Mouse (Mus musculus) kidney, adult 2 months (tissue): ENCODE results near the gene Lhfpl3. TPM values are rescaled to one million over a fixed set of nuclear protein-coding genes. Genes with fewer than 3 reads are reported as not detected.

Experiments used
- DNase-seq: peaks from one replicate; pipeline ENCODE4 v3.0.0; 2021
- H3K27ac ChIP-seq: fragments of 200-500 bp; 2 replicates; pipeline ENCODE4 v1.5.1; 2012; ENCODE audit warnings: low read depth, low read length, control low read depth, inconsistent platforms; ENCODE audit not compliant: insufficient read depth
- H3K27me3 ChIP-seq: fragments of 200-500 bp; replicated peaks from 2 replicates; pipeline ENCODE4 v1.6.1; 2012; ENCODE audit warnings: mild to moderate bottlenecking, moderate library complexity, low read length, inconsistent platforms; ENCODE audit not compliant: control insufficient read depth, insufficient read depth
- H3K36me3 ChIP-seq: fragments of 200-500 bp; 2 replicates; pipeline ENCODE4 v1.6.1; 2012; ENCODE audit warnings: mild to moderate bottlenecking, moderate library complexity, low read length, inconsistent platforms; ENCODE audit not compliant: control insufficient read depth, insufficient read depth
- H3K4me1 ChIP-seq: fragments of 200-500 bp; 2 replicates; pipeline ENCODE4 v1.6.1; 2011; ENCODE audit warnings: low read length; ENCODE audit not compliant: control insufficient read depth, insufficient read depth
- H3K4me3 ChIP-seq: fragments of 200-500 bp; 2 replicates; pipeline ENCODE4 v1.5.1; 2011; ENCODE audit warnings: mild to moderate bottlenecking, low read depth, low read length, control low read depth; ENCODE audit not compliant: insufficient read depth
- CTCF ChIP-seq: fragments of 200-500 bp; conservative IDR thresholded peaks from 2 replicates; pipeline ENCODE4 v1.5.1; 2011; ENCODE audit warnings: low read depth, mild to moderate bottlenecking, control low read depth, low read length, moderate library complexity, mixed read lengths; ENCODE audit not compliant: insufficient read depth, insufficient read length
- POLR2A ChIP-seq: fragments of 200-500 bp; IDR thresholded peaks from one replicate; pipeline ENCODE4 v1.6.1; 2011; ENCODE audit warnings: low read depth, low read length, control low read depth
- WGBS: fragments of 180-500 bp; shearing (Covaris S2); methylation state at CpG from one replicate; pipeline ENCODE4 v1.1.7; 2018; 5-methylcytosine and 5-hydroxymethylcytosine counted together
- polyA plus RNA-seq: library from polyadenylated mRNA; depleted of rRNA; stranded (reverse); fragments of >200 nt; gene quantifications from 2 replicates; pipeline ENCODE4 v1.2.3, GENCODE M21; 2012

The Lhfpl3 gene
- polyA plus RNA-seq, 1 experiment, result 0.16 TPM

DNA sequence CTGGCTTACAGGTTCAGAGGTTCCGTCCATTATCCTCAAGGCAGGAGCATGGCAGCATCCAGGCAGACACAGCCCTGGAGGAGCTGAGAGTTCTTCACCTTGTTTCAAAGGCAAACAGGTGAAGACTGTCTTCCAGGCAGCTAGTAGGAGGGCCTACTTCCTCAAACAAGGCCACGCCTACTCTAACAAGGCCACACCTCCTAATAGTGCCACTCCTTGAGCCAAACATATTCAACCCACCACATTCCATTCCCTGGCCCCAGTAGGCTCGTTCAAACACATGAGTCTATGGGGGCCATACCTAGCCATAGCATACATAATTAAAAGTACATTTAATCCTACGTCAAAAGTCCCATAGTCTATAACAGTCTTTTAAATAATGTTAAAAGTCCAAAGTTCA, 407.4 kb downstream of the Lhfpl3 start:
- H3K4me1 ChIP-seq, result no peaks in the 10 kb centered on the region
- H3K27me3 ChIP-seq, result no peaks in the 10 kb centered on the region
- DNase-seq, result no peak
- no peaks in the 10 kb centered on the region for H3K36me3 ChIP-seq
- TF ChIP-seq POLR2A (no peak), CTCF (no peak)
- H3K27ac ChIP-seq, result no peak overlapping the region
- H3K4me3 ChIP-seq, result no peak overlapping the region
- 77% methylated on average over 4 of the region's 4 CpGs for WGBS

DNA sequence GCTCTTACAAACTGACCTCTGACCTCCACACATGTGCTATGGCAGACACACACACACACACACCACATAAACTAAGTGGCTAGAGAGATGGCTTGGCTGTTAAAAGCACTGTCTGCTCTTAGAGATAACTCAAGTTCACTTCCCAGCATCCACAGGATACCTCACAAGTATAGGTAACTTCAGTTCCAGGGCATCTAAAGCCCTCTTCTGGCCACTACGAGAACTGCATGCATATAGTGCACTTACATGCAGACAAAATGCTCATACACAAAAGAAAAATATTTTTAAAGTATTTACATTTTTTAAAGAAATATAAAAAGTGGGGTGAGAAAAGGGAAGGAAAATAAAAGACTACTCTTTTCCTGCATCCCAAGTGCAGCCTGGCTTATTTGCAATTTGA, 408.6 kb downstream of the Lhfpl3 start:
- 87% methylated on average over 1 of the region's 1 CpGs for WGBS

GRCm38 (mm10) chr5:23165947-23166350, 420.1 kb downstream of the Lhfpl3 start:
- Histone ChIP-seq H3K4me3 (no peak overlapping the region), H3K36me3 (no peaks in the 10 kb centered on the region), H3K27me3 (no peaks in the 10 kb centered on the region), H3K27ac (no peak overlapping the region), H3K4me1 (no peaks in the 10 kb centered on the region)
- DNase-seq, result no peak
- 47% methylated on average over 6 of the region's 6 CpGs for WGBS
- no peak for TF ChIP-seq CTCF

More for the DNA sequence above, 408.6 kb downstream of the Lhfpl3 start:
- DNase-seq, result peak; percentile 5
- Histone ChIP-seq H3K4me1 (no peaks in the 10 kb centered on the region), H3K4me3 (no peak overlapping the region), H3K36me3 (no peaks in the 10 kb centered on the region), H3K27me3 (no peaks in the 10 kb centered on the region), H3K27ac (no peak overlapping the region)
- TF ChIP-seq POLR2A (no peak), CTCF (no peak)

DNA sequence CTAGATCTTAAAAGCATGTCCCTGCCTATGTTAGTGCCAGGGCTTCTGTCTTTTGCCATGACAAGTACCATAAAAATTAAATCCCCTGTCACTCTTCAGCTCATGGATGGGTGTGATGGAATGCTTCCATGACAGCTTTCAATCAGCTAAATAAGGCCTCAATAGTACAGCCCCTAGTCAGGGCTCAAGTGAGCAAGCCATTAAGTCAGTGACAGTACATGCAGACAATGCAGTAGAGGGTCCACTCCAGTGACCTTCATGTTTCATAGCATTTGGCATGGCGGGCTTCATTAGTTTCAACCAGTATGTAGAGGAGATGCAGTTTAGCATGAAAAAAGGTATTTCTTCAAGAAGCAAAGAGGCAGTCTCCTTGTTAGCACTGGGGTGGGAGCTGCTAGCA, 420.8 kb downstream of the Lhfpl3 start:
- H3K4me3 ChIP-seq, result no peak overlapping the region
- no peak for DNase-seq
- H3K27ac ChIP-seq, result no peak overlapping the region
- no peaks in the 10 kb centered on the region for H3K27me3 ChIP-seq
- TF ChIP-seq CTCF, result no peak
- no peak for TF ChIP-seq POLR2A
- H3K4me1 ChIP-seq, result no peaks in the 10 kb centered on the region
- 86% methylated on average over 1 of the region's 1 CpGs for whole genome bisulfite sequencing
- no peaks in the 10 kb centered on the region for H3K36me3 ChIP-seq

GRCm38 (mm10) chr5:23189633-23190032, 443.8 kb downstream of the Lhfpl3 start:
- Histone ChIP-seq H3K4me3 (no peak overlapping the region), H3K36me3 (no peaks in the 10 kb centered on the region), H3K4me1 (no peaks in the 10 kb centered on the region), H3K27ac (no peak overlapping the region), H3K27me3 (no peaks in the 10 kb centered on the region)
- DNase-seq, result no peak
- TF ChIP-seq POLR2A, result no peak
- no peak for TF ChIP-seq CTCF
- WGBS, result 68% methylated on average over 6 of the region's 6 CpGs

DNA sequence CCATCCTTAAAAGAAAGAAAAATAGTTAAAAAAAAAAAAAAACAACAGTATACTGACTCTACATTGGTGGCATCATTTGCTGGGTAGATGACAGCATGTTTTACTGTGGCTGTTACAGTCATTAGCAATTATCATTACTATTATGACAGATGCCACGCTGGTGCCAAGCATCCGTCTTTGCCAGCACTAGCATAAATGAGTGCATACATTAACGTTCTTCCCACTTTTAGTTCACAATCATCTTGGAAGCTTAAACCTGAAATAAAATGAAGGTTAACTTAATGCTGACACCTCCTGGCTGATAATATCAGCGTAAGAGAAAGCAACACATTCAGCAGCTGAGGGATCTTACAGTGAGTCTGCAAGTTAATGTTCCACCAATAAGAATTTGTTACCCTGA, 451.0 kb downstream of the Lhfpl3 start:
- Histone ChIP-seq H3K4me1 (no peaks in the 10 kb centered on the region), H3K27me3 (no peaks in the 10 kb centered on the region), H3K36me3 (no peaks in the 10 kb centered on the region), H3K4me3 (no peak overlapping the region), H3K27ac (no peak overlapping the region)
- TF ChIP-seq POLR2A, result no peak
- DNase-seq, result no peak
- WGBS, result 63% methylated on average over 4 of the region's 4 CpGs

GRCm38 (mm10) chr5:23213086-23213485, 467.2 kb downstream of the Lhfpl3 start:
- 68% methylated on average over 5 of the region's 5 CpGs for WGBS
- DNase-seq, result no peak
- Histone ChIP-seq H3K4me1 (no peaks in the 10 kb centered on the region), H3K27me3 (no peaks in the 10 kb centered on the region), H3K4me3 (no peak overlapping the region), H3K36me3 (no peaks in the 10 kb centered on the region), H3K27ac (no peak overlapping the region)
- no peak for TF ChIP-seq POLR2A

- H3K27ac ChIP-seq, result no peak overlapping the region
- no peaks in the 10 kb centered on the region for H3K36me3 ChIP-seq
- no peak for DNase-seq
- no peak overlapping the region for H3K4me3 ChIP-seq
- no peak for TF ChIP-seq POLR2A
- TF ChIP-seq CTCF, result no peak
- no peaks in the 10 kb centered on the region for H3K4me1 ChIP-seq
- no peaks in the 10 kb centered on the region for H3K27me3 ChIP-seq
- 75% methylated on average over 3 of the region's 3 CpGs for WGBS
These were observed 468.8 kb downstream of the Lhfpl3 start for GRCm38 (mm10) chr5:23214646-23215045.
